Mouse (Mus musculus) midbrain, embryonic 14.5 days (tissue): ENCODE results near the gene Lrp11. TPM values are rescaled to one million over a fixed set of nuclear protein-coding genes. Genes with fewer than 3 reads are reported as not detected.
"Not testable (repeated sequence)": the region's sequence is repeated elsewhere in the genome, so short reads cannot be mapped to it uniquely, and the experiment has no call there.

Source experiments
- ATAC-seq: fragments of 200-750 bp; cut with Nextera tagmentation; 2 replicates; pipeline ENCODE4 v1.8.0; 2017; ENCODE audit warnings: moderate number of reproducible peaks, moderate library complexity; ENCODE audit not compliant: low FRiP score, low TSS enrichment
- DNase-seq: peaks from one replicate; pipeline ENCODE4 v3.0.0-alpha.2; 2015
- H3K27ac ChIP-seq: fragments of 300-500 bp; sonication (generic); replicated peaks from 2 replicates; pipeline ENCODE4 v1.5.1; 2014; ENCODE audit warnings: mild to moderate bottlenecking, low read depth, low read length, moderate library complexity
- H3K27me3 ChIP-seq: fragments of 300-500 bp; sonication (generic); 2 replicates; pipeline ENCODE4 v1.6.1; 2014; ENCODE audit warnings: low read length, control low read depth, mixed read lengths; ENCODE audit not compliant: control insufficient read depth, insufficient read depth
- H3K36me3 ChIP-seq: fragments of 300-500 bp; sonication (generic); 2 replicates; pipeline ENCODE4 v1.6.1; 2014; ENCODE audit warnings: low read length, control low read depth; ENCODE audit not compliant: control insufficient read depth, insufficient read depth
- H3K4me1 ChIP-seq: fragments of 300-500 bp; sonication (generic); 2 replicates; pipeline ENCODE4 v1.6.1; 2014; ENCODE audit warnings: mild to moderate bottlenecking, antibody characterized with exemption, low read length, control low read depth; ENCODE audit not compliant: control insufficient read depth, insufficient read depth
- H3K4me2 ChIP-seq: fragments of 300-500 bp; sonication (generic); 2 replicates; pipeline ENCODE4 v1.6.1; 2014; ENCODE audit warnings: mild to moderate bottlenecking, low read length, moderate library complexity
- H3K4me3 ChIP-seq: fragments of 300-500 bp; sonication (generic); replicated peaks from 2 replicates; pipeline ENCODE4 v1.5.1; 2014; ENCODE audit warnings: low read depth, low read length
- H3K9ac ChIP-seq: fragments of 300-500 bp; sonication (generic); replicated peaks from 2 replicates; pipeline ENCODE4 v1.6.1; 2014; ENCODE audit warnings: mild to moderate bottlenecking, low read length, moderate library complexity
- H3K9me3 ChIP-seq: fragments of 300-500 bp; sonication (generic); 2 replicates; pipeline ENCODE4 v1.6.1; 2016; ENCODE audit warnings: low read length, control low read depth, mixed read lengths; ENCODE audit not compliant: control insufficient read depth
- WGBS: fragments of 180-500 bp; shearing (Covaris S2); extraction: QIAGEN DNeasy Blood & Tissue Kit; methylation state at CpG from one replicate; pipeline ENCODE4 v1.1.7; 2014; 5-methylcytosine and 5-hydroxymethylcytosine counted together
- polyA plus RNA-seq: library from polyadenylated mRNA; unstranded; fragments of >200 nt; fragmentation: Nextera tagmentation; extraction: Ambion mirVana; gene quantifications from 2 replicates; pipeline ENCODE4 v1.2.1, GENCODE M21; 2014

Lrp11 gene
- polyA plus RNA-seq, 1 experiment from 2014 or later, result 36.6 TPM

- Histone ChIP-seq H3K9ac (no peak overlapping the region), H3K36me3 (no peaks in the 10 kb centered on the region), H3K4me2 (no peak overlapping the region), H3K4me3 (no peak overlapping the region), H3K9me3 (no peaks in the 10 kb centered on the region), H3K27me3 (no peaks in the 10 kb centered on the region), H3K27ac (no peak overlapping the region), H3K4me1 (peaks cover 21% of the 10 kb centered on the region)
- DNase-seq, result no peak
- no peak for ATAC-seq
- WGBS, result 66% methylated on average over 7 of the region's 7 CpGs
Observed at GRCm38 (mm10) chr10:7594797-7595196, 5.2 kb downstream of the Lrp11 start.

GRCm38 (mm10) chr10:7596251-7596650 is 6.7 kb downstream of the Lrp11 start:
- Histone ChIP-seq H3K4me2 (no peak overlapping the region), H3K9me3 (no peaks in the 10 kb centered on the region), H3K4me3 (no peak overlapping the region), H3K9ac (no peak overlapping the region), H3K36me3 (no peaks in the 10 kb centered on the region), H3K27ac (no peak overlapping the region), H3K4me1 (peaks cover 13% of the 10 kb centered on the region), H3K27me3 (no peaks in the 10 kb centered on the region)
- DNase-seq, result no peak
- 87% methylated on average over 1 of the region's 1 CpGs for WGBS
- ATAC-seq, result no peak

GRCm38 (mm10) chr10:7598177-7598576 is 8.6 kb downstream of the Lrp11 start:
- Histone ChIP-seq H3K4me1 (no peaks in the 10 kb centered on the region), H3K36me3 (no peaks in the 10 kb centered on the region), H3K4me2 (no peak overlapping the region), H3K4me3 (no peak overlapping the region), H3K9me3 (no peaks in the 10 kb centered on the region), H3K9ac (no peak overlapping the region), H3K27me3 (no peaks in the 10 kb centered on the region), H3K27ac (no peak overlapping the region)
- 94% methylated on average over 7 of the region's 7 CpGs for WGBS
- DNase-seq (no peak), ATAC-seq (no peak)

GRCm38 (mm10) chr10:7600647-7601046 is 11.0 kb downstream of the Lrp11 start:
- Histone ChIP-seq H3K27me3 (no peaks in the 10 kb centered on the region), H3K27ac (no peak overlapping the region), H3K4me1 (no peaks in the 10 kb centered on the region), H3K9me3 (no peaks in the 10 kb centered on the region), H3K36me3 (peaks cover 3% of the 10 kb centered on the region; the same call in 1 of the 2 replicates), H3K4me2 (no peak overlapping the region), H3K4me3 (no peak overlapping the region), H3K9ac (no peak overlapping the region)
- 16% methylated on average over 6 of the region's 6 CpGs for whole genome bisulfite sequencing
- ATAC-seq, result peak; percentile 36; the same call in 1 of the 2 replicates
- peak; percentile 84 for DNase-seq

- Histone ChIP-seq H3K9ac (no peak overlapping the region), H3K9me3 (no peaks in the 10 kb centered on the region), H3K27ac (no peak overlapping the region), H3K36me3 (peaks cover 24% of the 10 kb centered on the region), H3K27me3 (no peaks in the 10 kb centered on the region), H3K4me2 (no peak overlapping the region), H3K4me3 (no peak overlapping the region), H3K4me1 (no peaks in the 10 kb centered on the region)
- DNase-seq, result no peak
- WGBS, result 63% methylated on average over 2 of the region's 2 CpGs
- ATAC-seq, result no peak
Observed at GRCm38 (mm10) chr10:7605168-7605567, 15.6 kb downstream of the Lrp11 start.

- Histone ChIP-seq H3K9me3 (no peaks in the 10 kb centered on the region), H3K27me3 (no peaks in the 10 kb centered on the region), H3K36me3 (peaks cover 32% of the 10 kb centered on the region), H3K27ac (no peak overlapping the region), H3K4me1 (no peaks in the 10 kb centered on the region), H3K4me3 (no peak overlapping the region), H3K4me2 (no peak overlapping the region), H3K9ac (no peak overlapping the region)
- 94% methylated on average over 2 of the region's 2 CpGs for WGBS
- no peak for DNase-seq
- no peak for ATAC-seq
Observed at GRCm38 (mm10) chr10:7606437-7606836, 16.8 kb downstream of the Lrp11 start.

GRCm38 (mm10) chr10:7608611-7609010 is 19.0 kb downstream of the Lrp11 start:
- Histone ChIP-seq H3K4me3 (no peak overlapping the region), H3K9me3 (no peaks in the 10 kb centered on the region), H3K4me2 (no peak overlapping the region), H3K27ac (no peak overlapping the region), H3K36me3 (peaks cover 32% of the 10 kb centered on the region), H3K4me1 (no peaks in the 10 kb centered on the region), H3K9ac (no peak overlapping the region), H3K27me3 (no peaks in the 10 kb centered on the region)
- no peak for ATAC-seq
- 94% methylated on average over 17 of the region's 17 CpGs for WGBS
- DNase-seq, result no peak

GRCm38 (mm10) chr10:7611647-7612046 is 22.0 kb downstream of the Lrp11 start:
- H3K9me3 ChIP-seq, result peaks cover 5% of the 10 kb centered on the region; the same call in 1 of the 2 replicates
- H3K27ac ChIP-seq, result no peak overlapping the region
- ATAC-seq (no peak), DNase-seq (no peak)
- no peaks in the 10 kb centered on the region for H3K27me3 ChIP-seq
- H3K9ac ChIP-seq, result no peak overlapping the region
- WGBS, result 55% methylated on average over 6 of the region's 6 CpGs
- no peak overlapping the region for H3K4me2 ChIP-seq
- no peaks in the 10 kb centered on the region for H3K4me1 ChIP-seq
- H3K36me3 ChIP-seq, result peaks cover 29% of the 10 kb centered on the region
- no peak overlapping the region for H3K4me3 ChIP-seq

GRCm38 (mm10) chr10:7612210-7612609 is 22.6 kb downstream of the Lrp11 start:
- not testable (repeated sequence) for H3K4me2 ChIP-seq, H3K4me3 ChIP-seq, ATAC-seq, H3K9me3 ChIP-seq, H3K4me1 ChIP-seq, H3K27me3 ChIP-seq, H3K9ac ChIP-seq, DNase-seq, H3K27ac ChIP-seq
- peaks cover 29% of the 10 kb centered on the region for H3K36me3 ChIP-seq
